Mouse (Mus musculus): Measurements from ENCODE around the gene Bsn. TPM values are rescaled to one million over a fixed set of nuclear protein-coding genes. Genes with fewer than 3 reads are reported as not detected.

Gene Bsn
- polyA plus RNA-seq, 1 experiment from 2014 or later = 0.81 TPM

DNA sequence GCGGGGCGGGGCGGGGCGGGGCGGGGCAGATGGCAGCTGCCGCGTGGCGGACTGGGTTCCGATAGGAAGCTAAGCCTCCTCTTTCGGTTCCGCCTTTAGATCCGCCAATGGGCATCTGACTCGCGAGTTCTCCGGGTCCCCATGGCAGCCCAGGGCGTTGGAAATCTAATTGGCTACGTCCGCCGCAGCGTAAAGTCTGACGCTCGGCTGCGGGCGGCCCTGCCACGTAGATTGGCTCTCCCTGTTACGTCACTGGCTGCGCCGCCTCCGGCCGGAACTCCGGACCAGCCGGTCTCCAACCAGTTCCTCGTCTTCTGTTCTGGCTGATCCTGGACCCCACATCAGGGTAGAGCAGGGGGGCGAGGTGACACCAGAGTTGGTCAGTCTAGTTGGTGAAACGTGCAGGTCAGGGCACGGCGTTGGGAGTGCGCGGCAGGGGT, 141.1 kb downstream of the Bsn start, which contains the start of gene Gmppb:
Gene Gmppb, plus strand, starts transcription at position 227 of the 440 bp plus-strand sequence.
- WGBS = 0% methylated on average over 39 of the region's 39 CpGs
- Histone ChIP-seq H3K4me3 (ENCODE audit: low read length) (peak within 1 kb of the TSS; percentile 64), H3K4me1 (ENCODE audit: control insufficient read depth, insufficient read depth, low read length) (peaks cover 30% of the 10 kb centered on the region), H3K4me2 (ENCODE audit: low read depth, low read length) (peak within 1 kb of the TSS; percentile 82), H3K27ac (ENCODE audit: low read length) (peak within 1 kb of the TSS; percentile 65), H3K9me3 (replicated peaks; ENCODE audit: control insufficient read depth, low read length) (no peaks in the 10 kb centered on the region), H3K27me3 (ENCODE audit: control insufficient read depth, insufficient read depth, low read length) (no peaks in the 10 kb centered on the region), H3K36me3 (ENCODE audit: control insufficient read depth, insufficient read depth) (peaks cover 27% of the 10 kb centered on the region), H3K9ac (ENCODE audit: low read length) (peak within 1 kb of the TSS; percentile 84)
- ATAC-seq (replicated peaks; ENCODE audit: extremely low read depth, insufficient read depth, low FRiP score) = peak; percentile 93

DNA sequence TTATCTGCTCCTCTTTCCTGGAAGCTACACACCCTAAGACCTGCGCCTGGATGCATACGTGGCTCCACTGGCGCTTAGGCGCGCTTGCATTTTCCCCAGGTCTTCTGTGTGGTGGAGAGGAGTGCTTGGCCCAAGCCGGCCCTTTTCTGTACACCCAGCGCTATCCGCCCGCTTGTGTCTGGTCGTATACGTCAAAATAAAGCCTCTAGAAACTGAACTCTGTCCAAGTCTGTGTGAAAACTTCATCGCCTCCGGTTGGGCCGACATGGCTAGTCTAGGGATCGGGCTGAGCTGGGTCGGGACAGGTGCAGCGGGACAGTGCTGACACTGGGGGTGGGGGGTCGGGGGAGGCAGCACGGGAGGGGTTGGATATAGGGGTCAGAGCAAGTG, 141.6 kb downstream of the Bsn start:
- H3K9ac ChIP-seq (ENCODE audit: low read length) = peak overlapping the region; percentile 63
- H3K27ac ChIP-seq (ENCODE audit: low read length) = peak overlapping the region; percentile 65
- no peaks in the 10 kb centered on the region for H3K9me3 ChIP-seq (replicated peaks; ENCODE audit: control insufficient read depth, low read length)
- peaks cover 29% of the 10 kb centered on the region for H3K4me1 ChIP-seq (ENCODE audit: control insufficient read depth, insufficient read depth, low read length)
- peak overlapping the region; percentile 82 for H3K4me2 ChIP-seq (ENCODE audit: low read depth, low read length)
- H3K4me3 ChIP-seq (ENCODE audit: low read length) = peak overlapping the region; percentile 64
- peaks cover 29% of the 10 kb centered on the region for H3K36me3 ChIP-seq (ENCODE audit: control insufficient read depth, insufficient read depth)
- peak; percentile 1; the same call in 1 of the 2 replicates for ATAC-seq (replicated peaks; ENCODE audit: extremely low read depth, insufficient read depth, low FRiP score)
- WGBS = under 1% methylated on average over 19 of the region's 19 CpGs
- H3K27me3 ChIP-seq (ENCODE audit: control insufficient read depth, insufficient read depth, low read length) = no peaks in the 10 kb centered on the region

DNA sequence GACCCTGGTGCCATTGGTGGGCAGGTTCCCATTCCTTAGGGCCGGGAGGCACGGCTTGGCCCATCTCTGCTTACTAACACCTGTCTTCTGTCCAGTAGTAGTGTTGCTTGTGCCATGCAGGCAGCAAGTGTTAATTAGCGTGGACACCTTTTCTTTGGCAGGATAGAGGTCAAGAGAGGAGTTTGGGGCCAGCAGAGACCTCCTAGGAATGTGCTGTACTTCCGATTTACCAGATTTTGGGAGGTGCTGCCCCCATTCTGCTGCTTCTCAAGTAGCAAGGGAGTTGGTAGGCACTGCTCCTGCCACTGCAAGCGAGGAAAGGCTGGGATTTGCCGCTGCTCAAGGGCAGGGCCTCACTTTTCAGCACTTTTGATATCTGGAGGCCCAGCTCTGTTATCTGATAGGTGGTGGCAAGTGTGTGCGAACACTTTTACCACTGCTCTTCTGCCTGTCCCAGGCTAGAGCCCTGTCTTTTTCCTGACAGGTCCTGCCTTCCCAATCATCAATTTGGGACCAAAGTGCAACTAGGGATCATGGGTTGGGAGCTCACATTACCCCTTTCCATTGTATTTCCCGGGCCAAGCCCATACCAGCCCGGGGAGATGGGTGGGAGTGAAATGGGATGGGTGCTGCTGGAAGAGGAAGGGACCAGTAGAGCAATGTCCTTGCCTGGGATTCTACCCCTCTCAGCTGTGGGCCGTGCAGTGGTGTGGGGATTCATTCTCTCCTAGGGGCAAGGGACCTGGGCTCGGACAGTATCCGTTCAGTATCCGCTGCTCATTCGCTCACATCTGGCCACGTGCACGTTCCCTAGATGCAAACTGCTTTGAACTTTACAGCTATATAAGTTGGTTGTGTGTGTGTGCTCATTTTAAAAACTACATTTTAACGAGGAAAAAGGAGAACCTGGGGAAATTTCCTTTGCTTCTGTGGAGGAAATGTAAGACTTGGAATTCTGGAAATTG, 142.3 kb downstream of the Bsn start:
- Histone ChIP-seq H3K4me2 (ENCODE audit: low read depth, low read length) (peak overlapping the region; percentile 82), H3K4me1 (ENCODE audit: control insufficient read depth, insufficient read depth, low read length) (peaks cover 22% of the 10 kb centered on the region), H3K9me3 (replicated peaks; ENCODE audit: control insufficient read depth, low read length) (no peaks in the 10 kb centered on the region), H3K4me3 (ENCODE audit: low read length) (peak overlapping the region; percentile 64), H3K9ac (ENCODE audit: low read length) (peak overlapping the region; percentile 63), H3K27me3 (ENCODE audit: control insufficient read depth, insufficient read depth, low read length) (no peaks in the 10 kb centered on the region), H3K36me3 (ENCODE audit: control insufficient read depth, insufficient read depth) (peaks cover 33% of the 10 kb centered on the region), H3K27ac (ENCODE audit: low read length) (peak overlapping the region; percentile 65)
- no peak for ATAC-seq (replicated peaks; ENCODE audit: extremely low read depth, insufficient read depth, low FRiP score)
- 35% methylated on average over 17 of the region's 17 CpGs for WGBS

DNA sequence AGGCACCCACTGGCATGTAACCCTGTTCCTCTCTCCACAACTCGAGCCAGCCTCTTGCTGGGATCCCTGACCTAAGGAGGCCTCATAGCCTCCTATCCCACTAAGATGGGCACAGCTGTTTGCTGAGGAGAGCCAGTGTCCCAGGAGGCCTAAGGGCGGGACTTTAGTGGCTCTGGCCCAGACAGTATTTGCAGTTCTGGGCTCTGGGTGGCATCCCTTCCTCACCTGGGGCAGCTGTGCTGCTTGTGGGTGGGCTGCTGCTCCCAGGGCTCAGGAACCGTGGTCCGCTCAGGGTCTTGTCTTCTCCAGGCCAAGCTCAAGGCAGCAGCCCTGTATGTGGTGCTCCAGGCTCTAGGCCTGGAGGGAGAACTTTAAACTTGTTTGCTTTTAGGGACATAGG, 143.6 kb downstream of the Bsn start:
- H3K36me3 ChIP-seq (ENCODE audit: control insufficient read depth, insufficient read depth) = peaks cover 39% of the 10 kb centered on the region
- H3K27me3 ChIP-seq (ENCODE audit: control insufficient read depth, insufficient read depth, low read length) = no peaks in the 10 kb centered on the region
- no peak overlapping the region for H3K9ac ChIP-seq (ENCODE audit: low read length)
- 92% methylated on average over 4 of the region's 4 CpGs for WGBS
- H3K4me1 ChIP-seq (ENCODE audit: control insufficient read depth, insufficient read depth, low read length) = peaks cover 17% of the 10 kb centered on the region
- no peak for ATAC-seq (replicated peaks; ENCODE audit: extremely low read depth, insufficient read depth, low FRiP score)
- H3K4me2 ChIP-seq (ENCODE audit: low read depth, low read length) = no peak overlapping the region
- no peaks in the 10 kb centered on the region for H3K9me3 ChIP-seq (replicated peaks; ENCODE audit: control insufficient read depth, low read length)
- no peak overlapping the region for H3K4me3 ChIP-seq (ENCODE audit: low read length)
- H3K27ac ChIP-seq (ENCODE audit: low read length) = no peak overlapping the region

Small RNA genes within 50 kb of the gene (microRNA-seq; reads per million reads assigned to microRNA genes)
- gene Gm47303 (not detected), gene Mir7088 (not detected)

Other genes with a start within 250 kb of the Bsn start
- 11.8 and 12.7 TPM in 2 replicates for gene Traip, start 240.2 kb downstream of the Bsn start, polyA plus RNA-seq (2015; fragmentation: Nextera tagmentation; extraction: Ambion mirVana)
- 24.1 and 24.2 TPM in 2 replicates for gene Uba7, start 214.9 kb downstream of the Bsn start, polyA plus RNA-seq (2015; fragmentation: Nextera tagmentation; extraction: Ambion mirVana)
- 2.6 and 3.0 TPM in 2 replicates for gene Gm20661, start 207.3 kb downstream of the Bsn start, polyA plus RNA-seq (2015; fragmentation: Nextera tagmentation; extraction: Ambion mirVana)
- 40.9 and 44.0 TPM in 2 replicates for gene Inka1, start 204.5 kb downstream of the Bsn start, polyA plus RNA-seq (2015; fragmentation: Nextera tagmentation; extraction: Ambion mirVana)
- 4.6 TPM in 2 replicates for gene Cdhr4, start 197.9 kb downstream of the Bsn start, polyA plus RNA-seq (2015; fragmentation: Nextera tagmentation; extraction: Ambion mirVana)
- gene Gm20662, start 194.0 kb downstream of the Bsn start, polyA plus RNA-seq (2015; fragmentation: Nextera tagmentation; extraction: Ambion mirVana) = 0.36 and 0.76 TPM in 2 replicates
- 38.8 and 43.9 TPM in 2 replicates for gene Ip6k1, start 187.9 kb downstream of the Bsn start, polyA plus RNA-seq (2015; fragmentation: Nextera tagmentation; extraction: Ambion mirVana)
- 21.6 and 26.0 TPM in 2 replicates for gene Gmppb, start 141.1 kb downstream of the Bsn start, polyA plus RNA-seq (2015; fragmentation: Nextera tagmentation; extraction: Ambion mirVana)
- gene Amigo3, start 137.2 kb downstream of the Bsn start, polyA plus RNA-seq (2015; fragmentation: Nextera tagmentation; extraction: Ambion mirVana) = 1.9 and 2.4 TPM in 2 replicates
- gene Mst1, start 109.9 kb downstream of the Bsn start, polyA plus RNA-seq (2015; fragmentation: Nextera tagmentation; extraction: Ambion mirVana) = 0.44 and 0.53 TPM in 2 replicates
- 31.3 and 34.7 TPM in 2 replicates for gene Rnf123, start 107.0 kb downstream of the Bsn start, polyA plus RNA-seq (2015; fragmentation: Nextera tagmentation; extraction: Ambion mirVana)
- gene Apeh, start 95.8 kb downstream of the Bsn start, polyA plus RNA-seq (2015; fragmentation: Nextera tagmentation; extraction: Ambion mirVana) = 54.5 and 57.0 TPM in 2 replicates
- gene Dag1, start 73.6 kb upstream of the Bsn start, polyA plus RNA-seq (2015; fragmentation: Nextera tagmentation; extraction: Ambion mirVana) = 136 and 145 TPM in 2 replicates
- gene Nicn1, start 100.0 kb upstream of the Bsn start, polyA plus RNA-seq (2015; fragmentation: Nextera tagmentation; extraction: Ambion mirVana) = 23.7 and 26.9 TPM in 2 replicates
- 8.1 and 8.7 TPM in 2 replicates for gene Amt, start 106.5 kb upstream of the Bsn start, polyA plus RNA-seq (2015; fragmentation: Nextera tagmentation; extraction: Ambion mirVana)
- gene Rhoa, start 115.7 kb upstream of the Bsn start, polyA plus RNA-seq (2015; fragmentation: Nextera tagmentation; extraction: Ambion mirVana) = 372 and 444 TPM in 2 replicates
- gene Tcta, start 115.8 kb upstream of the Bsn start, polyA plus RNA-seq (2015; fragmentation: Nextera tagmentation; extraction: Ambion mirVana) = 32.5 and 34.2 TPM in 2 replicates
- gene Gpx1, start 148.5 kb upstream of the Bsn start, polyA plus RNA-seq (2015; fragmentation: Nextera tagmentation; extraction: Ambion mirVana) = 647 and 680 TPM in 2 replicates
- 83.6 and 84.2 TPM in 2 replicates for gene Usp4, start 157.5 kb upstream of the Bsn start, polyA plus RNA-seq (2015; fragmentation: Nextera tagmentation; extraction: Ambion mirVana)
- 0.14 and 0.42 TPM in 2 replicates for gene 1700102P08Rik, start 202.4 kb upstream of the Bsn start, polyA plus RNA-seq (2015; fragmentation: Nextera tagmentation; extraction: Ambion mirVana)
- gene Ccdc36, start 238.1 kb upstream of the Bsn start, polyA plus RNA-seq (2015; fragmentation: Nextera tagmentation; extraction: Ambion mirVana) = 0.45 and 0.71 TPM in 2 replicates
- gene BC048562, start 246.1 kb upstream of the Bsn start, polyA plus RNA-seq (2015; fragmentation: Nextera tagmentation; extraction: Ambion mirVana) = not detected in 2 replicates

Data from heart, embryonic 16.5 days (tissue).